Mouse (Mus musculus) cerebellum, adult 2 months (tissue): ENCODE measurements around the gene Eif3l. TPM values are rescaled to one million over a fixed set of nuclear protein-coding genes. Genes with fewer than 3 reads are reported as not detected.
A peak's percentile ranks its signal among the peaks of the same experiment; 100 is the strongest.
"Not testable (repeated sequence)": the region's sequence is repeated elsewhere in the genome, so short reads cannot be mapped to it uniquely, and the experiment has no call there.

ENCODE experiments used
- DNase-seq, 2 experiments: peaks; one replicate each; pipeline ENCODE4 v3.0.0; 2021
- H3K27ac ChIP-seq: fragments of 200-500 bp; 2 replicates; pipeline ENCODE4 v1.5.1; 2012; ENCODE audit warnings: low read length, control low read depth, inconsistent platforms; ENCODE audit not compliant: insufficient read depth
- H3K27me3 ChIP-seq: fragments of 200-500 bp; 2 replicates; pipeline ENCODE4 v1.6.1; 2012; ENCODE audit warnings: inconsistent platforms, mild to moderate bottlenecking, low read length, moderate library complexity; ENCODE audit not compliant: control insufficient read depth, insufficient read depth
- H3K4me1 ChIP-seq: fragments of 200-500 bp; 2 replicates; pipeline ENCODE4 v1.6.1; 2011; ENCODE audit warnings: low read length; ENCODE audit not compliant: control insufficient read depth, insufficient read depth
- H3K4me3 ChIP-seq: fragments of 200-500 bp; replicated peaks from 2 replicates; pipeline ENCODE3; 2011; ENCODE audit warnings: mild to moderate bottlenecking, low read depth, low read length, control low read depth; ENCODE audit not compliant: insufficient read depth
- CTCF ChIP-seq: fragments of 200-500 bp; IDR thresholded peaks from 2 replicates; pipeline ENCODE4 v1.5.1; 2011; ENCODE audit warnings: low read depth, mild to moderate bottlenecking, control low read depth, low read length, moderate library complexity, borderline replicate concordance; ENCODE audit not compliant: insufficient read depth
- POLR2A ChIP-seq: fragments of 200-500 bp; IDR thresholded peaks from 2 replicates; pipeline ENCODE4 v1.6.1; 2011; ENCODE audit warnings: low read length, control low read depth, borderline replicate concordance; ENCODE audit not compliant: insufficient read depth
- WGBS: fragments of 180-500 bp; shearing (Covaris S2); methylation state at CpG from one replicate; pipeline ENCODE4 v1.1.7; 2018; 5-methylcytosine and 5-hydroxymethylcytosine counted together
- polyA plus RNA-seq: library from polyadenylated mRNA; depleted of rRNA; stranded (reverse); fragments of >200 nt; gene quantifications from 2 replicates; pipeline ENCODE4 v1.2.3, GENCODE M21; 2012

Gene Eif3l
- polyA plus RNA-seq, 1 experiment, result 88.1 TPM

DNA sequence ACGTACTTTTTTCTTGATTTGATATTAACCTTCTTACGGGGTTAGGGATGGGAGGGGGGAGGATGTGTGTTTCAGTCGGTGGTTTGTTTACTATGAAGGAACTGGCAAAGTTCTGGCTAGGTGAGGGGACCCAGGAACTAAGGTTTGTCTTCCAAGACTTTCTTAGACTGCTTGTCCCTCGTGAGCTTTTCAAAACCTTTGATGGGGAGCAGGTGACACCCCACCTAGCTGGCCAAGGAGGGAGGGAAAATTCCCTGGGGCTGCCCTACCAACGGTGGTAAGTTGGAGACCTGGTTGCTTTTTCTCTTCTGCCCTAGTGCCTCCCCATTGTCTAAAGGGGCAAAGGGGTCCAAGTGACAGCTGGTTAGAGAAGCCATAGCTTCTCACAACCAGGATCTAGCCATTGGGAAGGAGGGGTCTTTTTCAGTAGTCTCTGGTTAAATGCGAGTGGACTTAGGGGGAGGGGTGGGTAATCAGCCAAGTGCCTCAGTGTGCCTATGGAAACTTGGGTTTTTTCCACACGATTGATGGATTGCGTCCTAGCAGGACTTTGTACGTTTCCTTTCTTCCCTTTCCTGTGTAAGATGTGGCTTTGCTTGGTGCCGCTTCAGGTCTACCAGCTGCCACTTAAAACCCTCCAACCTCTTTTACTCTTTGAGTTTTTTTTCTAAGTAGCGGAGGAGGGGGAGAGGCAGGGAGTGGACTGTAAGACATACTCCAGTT lies 45.3 kb upstream of the Eif3l start:
- Histone ChIP-seq H3K4me1 (peaks cover 6% of the 10 kb centered on the region), H3K27ac (peak overlapping the region; percentile 64; the same call in 1 of the 2 replicates), H3K4me3 (peak overlapping the region; percentile 70), H3K27me3 (no peaks in the 10 kb centered on the region)
- TF ChIP-seq POLR2A, result no peak
- no peak for TF ChIP-seq CTCF
- WGBS, result 1% methylated on average over 11 of the region's 11 CpGs
- no peak for DNase-seq

DNA sequence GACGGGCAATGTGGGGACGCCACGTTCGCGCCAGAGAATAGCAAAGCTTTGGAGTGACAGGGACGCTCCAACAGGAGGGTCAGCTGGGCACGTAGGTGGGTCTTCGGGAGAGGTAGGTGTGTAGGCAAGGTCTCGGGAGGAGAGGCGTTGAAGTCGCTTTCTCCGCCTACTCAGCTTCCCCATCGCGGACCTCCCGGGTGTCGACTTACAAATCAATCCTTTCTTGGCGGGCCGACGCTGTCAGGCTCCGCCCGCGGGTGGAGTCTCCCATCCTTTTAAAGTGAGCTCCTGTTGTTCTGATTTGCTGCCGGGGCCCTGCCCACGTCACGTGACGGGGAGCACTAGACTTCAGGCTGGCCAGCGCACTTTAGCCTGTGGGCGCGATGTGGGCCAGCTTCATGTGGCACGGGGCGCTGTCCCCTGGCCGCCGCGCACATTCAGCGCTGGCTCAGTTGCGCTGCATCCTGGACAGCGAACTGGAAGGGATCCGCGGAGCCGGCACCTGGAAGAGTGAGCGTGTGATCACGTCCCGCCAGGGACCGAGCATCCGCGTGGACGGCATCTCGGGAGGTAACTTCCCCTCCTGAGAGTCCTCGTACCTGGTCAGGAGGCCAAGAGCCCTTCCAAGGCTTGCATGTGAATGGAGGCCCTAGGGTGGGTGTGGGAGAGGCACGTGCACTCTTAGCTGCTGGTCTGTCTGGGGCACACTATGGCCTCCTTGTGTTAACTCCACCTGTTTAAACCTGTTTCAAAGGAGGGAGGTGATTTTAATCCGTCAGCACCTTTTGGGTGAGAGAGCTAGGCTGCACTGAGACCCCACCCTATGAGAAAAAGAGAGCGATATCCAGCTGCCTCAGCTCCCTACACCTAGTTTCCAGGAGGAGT lies 44.2 kb upstream of the Eif3l start:
- Histone ChIP-seq H3K4me1 (peaks cover 6% of the 10 kb centered on the region), H3K4me3 (peak overlapping the region; percentile 74), H3K27me3 (no peaks in the 10 kb centered on the region), H3K27ac (no peak overlapping the region)
- DNase-seq, result peak; percentile 89 to 94
- peak; percentile 71 for TF ChIP-seq POLR2A
- TF ChIP-seq CTCF, result no peak
- 2% methylated on average over 52 of the region's 52 CpGs for WGBS

GRCm38 (mm10) chr15:79031908-79032307 lies 43.1 kb upstream of the Eif3l start:
- not testable (repeated sequence) for DNase-seq, H3K4me1 ChIP-seq, H3K4me3 ChIP-seq, H3K27ac ChIP-seq, H3K27me3 ChIP-seq
- WGBS, result 83% methylated on average over 5 of the region's 5 CpGs

- peak; percentile 80 for TF ChIP-seq CTCF
- no peak for TF ChIP-seq POLR2A
- DNase-seq, result peak; percentile 72 to 82
- 9% methylated on average over 14 of the region's 14 CpGs for WGBS
- peaks cover 10% of the 10 kb centered on the region for H3K4me1 ChIP-seq
- no peak overlapping the region for H3K4me3 ChIP-seq
- H3K27ac ChIP-seq, result no peak overlapping the region
- no peaks in the 10 kb centered on the region for H3K27me3 ChIP-seq
Measured at GRCm38 (mm10) chr15:79037913-79038328, 37.1 kb upstream of the Eif3l start.

- WGBS, result 76% methylated on average over 10 of the region's 10 CpGs
- Histone ChIP-seq H3K4me3 (no peak overlapping the region), H3K4me1 (peaks cover 10% of the 10 kb centered on the region), H3K27ac (no peak overlapping the region), H3K27me3 (no peaks in the 10 kb centered on the region)
- no peak for DNase-seq
- TF ChIP-seq CTCF, result no peak
- no peak for TF ChIP-seq POLR2A
Measured at GRCm38 (mm10) chr15:79038331-79038730, 36.6 kb upstream of the Eif3l start.

- Histone ChIP-seq H3K4me1 (peaks cover 10% of the 10 kb centered on the region), H3K4me3 (no peak overlapping the region), H3K27me3 (no peaks in the 10 kb centered on the region), H3K27ac (no peak overlapping the region)
- TF ChIP-seq CTCF (peak; percentile 62), POLR2A (no peak)
- WGBS, result 43% methylated on average over 7 of the region's 7 CpGs
- DNase-seq, result peak; percentile 53 to 54
Measured at GRCm38 (mm10) chr15:79038853-79039252, 36.1 kb upstream of the Eif3l start.

GRCm38 (mm10) chr15:79040501-79041416 lies 34.2 kb upstream of the Eif3l start:
- WGBS, result 30% methylated on average over 24 of the region's 24 CpGs
- no peak overlapping the region for H3K27ac ChIP-seq
- TF ChIP-seq POLR2A (no peak), CTCF (no peak)
- peaks cover 10% of the 10 kb centered on the region for H3K4me1 ChIP-seq
- DNase-seq, result no peak
- no peak overlapping the region for H3K4me3 ChIP-seq
- H3K27me3 ChIP-seq, result no peaks in the 10 kb centered on the region
